Mouse (Mus musculus): ENCODE data around the gene Nlgn3. TPM values are rescaled to one million over a fixed set of nuclear protein-coding genes. Genes with fewer than 3 reads are reported as not detected.
A peak's percentile ranks its signal among the peaks of the same experiment; 100 is the strongest.
"Not testable (repeated sequence)": the region's sequence is repeated elsewhere in the genome, so short reads cannot be mapped to it uniquely, and the experiment has no call there.

The Nlgn3 gene
- total RNA-seq, 2 experiments from 2014 or later = 0.06 to 0.18 TPM

GRCm38 (mm10) chrX:101358902-101359301 lies 59.9 kb downstream of the Nlgn3 start:
- DNase-seq; intact Hi-C loops (cut with DNase I); H3K27ac ChIP-seq; H3K4me3 ChIP-seq: not testable (repeated sequence)
- peak; percentile 19; the same call in 1 of the 2 replicates for TF ChIP-seq CTCF (IDR thresholded peaks at IDR 0.05)

- TF ChIP-seq CTCF (IDR thresholded peaks at IDR 0.05) = no peak
- no peak overlapping the region for H3K27ac ChIP-seq
- intact Hi-C loops (cut with DNase I) = no loop called here
Measured at GRCm38 (mm10) chrX:101369001-101369400, 70.0 kb downstream of the Nlgn3 start.

GRCm38 (mm10) chrX:101370573-101370972 lies 71.6 kb downstream of the Nlgn3 start:
- no peak overlapping the region for H3K4me3 ChIP-seq
- intact Hi-C loops (cut with DNase I) = no loop called here
- DNase-seq = no peak
- no peak for TF ChIP-seq CTCF (IDR thresholded peaks at IDR 0.05)
- H3K27ac ChIP-seq = no peak overlapping the region

More at GRCm38 (mm10) chrX:101369001-101369400, 70.0 kb downstream of the Nlgn3 start:
- DNase-seq = no peak
- no peak overlapping the region for H3K4me3 ChIP-seq

GRCm38 (mm10) chrX:101372946-101373345 lies 74.0 kb downstream of the Nlgn3 start:
- no peak for TF ChIP-seq CTCF (IDR thresholded peaks at IDR 0.05)
- Histone ChIP-seq H3K27ac (no peak overlapping the region), H3K4me3 (no peak overlapping the region)
- DNase-seq = no peak
- intact Hi-C loops (cut with DNase I) = no loop called here

Other genes starting within 250 kb of the Nlgn3 start
- not detected for gene Tex11, start 239.5 kb upstream of the Nlgn3 start, total RNA-seq (2021)
- not detected for gene Slc7a3, start 213.1 kb upstream of the Nlgn3 start, total RNA-seq (2021)
- gene Snx12, start 76.6 kb upstream of the Nlgn3 start, total RNA-seq (2021) = 10 to 100 TPM; 27.3 to 29.5 TPM
- 100 to 1,000 TPM; 126 to 127 TPM for gene Foxo4, start 44.6 kb upstream of the Nlgn3 start, total RNA-seq (2021)
- gene Gm614, start 35.2 kb upstream of the Nlgn3 start, total RNA-seq (2021) = not detected
- 1 to 10 TPM; 1.2 to 2.9 TPM for gene Il2rg, start 30.9 kb upstream of the Nlgn3 start, total RNA-seq (2021)
- gene Gm20489, start 30.1 kb upstream of the Nlgn3 start, total RNA-seq (2021) = not detected
- gene Med12, start 25.1 kb upstream of the Nlgn3 start, total RNA-seq (2021) = 10 to 100 TPM; 17.2 to 19.4 TPM
- gene Gjb1, start 77.2 kb downstream of the Nlgn3 start, total RNA-seq (2021) = under 1 TPM; 0.14 to 0.20 TPM
- 10 to 100 TPM in 1 of 2 experiments, 1 to 10 TPM in 1; 9.1 to 10.7 TPM for gene Zmym3, start 121.7 kb downstream of the Nlgn3 start, total RNA-seq (2021)
- 10 to 100 TPM; 40.0 to 42.7 TPM for gene Nono, start 130.2 kb downstream of the Nlgn3 start, total RNA-seq (2021)
- gene Itgb1bp2, start 149.9 kb downstream of the Nlgn3 start, total RNA-seq (2021) = 100 to 1,000 TPM; 121 to 175 TPM
- 10 to 100 TPM in 1 of 2 experiments, 1 to 10 TPM in 1; 8.3 to 11.0 TPM for gene Taf1, start 233.6 kb downstream of the Nlgn3 start, total RNA-seq (2021)

Measured in gastrocnemius, adult 2 months (tissue).